Mouse (Mus musculus) c-Kit-positive CD71-negative TER-119-negative erythroid progenitor cells, embryonic 14.5 days (primary cell): ENCODE measurements around the gene Kcnh3.

Experiments
- DNase-seq: peaks from one replicate; pipeline ENCODE4 v3.0.0-alpha.2; 2013; ENCODE audit warnings: low read depth

Gene Kcnh3

GRCm38 (mm10) chr15:99285189-99285535, 60.5 kb downstream of the Kcnh3 start:
- no peak for DNase-seq

- DNase-seq = no peak
These were observed 65.9 kb downstream of the Kcnh3 start for GRCm38 (mm10) chr15:99290586-99290985.
